Mouse (Mus musculus): Measurements from ENCODE around the gene Moap1. TPM values are rescaled to one million over a fixed set of nuclear protein-coding genes. Genes with fewer than 3 reads are reported as not detected.

The Moap1 gene
- polyA plus RNA-seq (2014; fragmentation: Illumina TruSeq; extraction: RNeasy Lipid Tissue Mini Kit (QIAGEN cat#74804); ENCODE audit: low read depth, low replicate concordance) = 6.3 TPM

GRCm38 (mm10) chr12:102743589-102744574, at the start of gene Moap1, which contains the start of gene Tmem251:
Gene Moap1 (minus strand): TSS chr12:102743661.
Gene Tmem251 (plus strand): TSS chr12:102743762.

GRCm38 (mm10) chr12:102758403-102758756, 14.9 kb upstream of the Moap1 start, which contains the start of gene Gm20604:
Gene Gm20604 (minus strand): TSS chr12:102758672.

GRCm38 (mm10) chr12:102757689-102758402, 14.4 kb upstream of the Moap1 start, which contains the start of the genes Gm28051, Gon7 and Ubr7:
Gene Gm28051 (minus strand): TSS chr12:102757765.
Gene Gon7 (minus strand): TSS chr12:102757803.
Gene Ubr7 (plus strand): TSS chr12:102757967.

GRCm38 (mm10) chr12:102704457-102705198, 38.8 kb downstream of the Moap1 start, which contains the start of gene Itpk1:
Gene Itpk1 (minus strand): TSS chr12:102704930.

Other genes with a start within 250 kb of the Moap1 start
- 0.16 TPM for gene Chga, start 188.7 kb downstream of the Moap1 start, polyA plus RNA-seq (2014; fragmentation: Illumina TruSeq; extraction: RNeasy Lipid Tissue Mini Kit (QIAGEN cat#74804); ENCODE audit: low read depth, low replicate concordance)
- gene Itpk1, start 38.7 kb downstream of the Moap1 start, polyA plus RNA-seq (2014; fragmentation: Illumina TruSeq; extraction: RNeasy Lipid Tissue Mini Kit (QIAGEN cat#74804); ENCODE audit: low read depth, low replicate concordance) = 60.2 TPM
- 4.1 TPM for gene Tmem251, start 101 bp upstream of the Moap1 start, polyA plus RNA-seq (2014; fragmentation: Illumina TruSeq; extraction: RNeasy Lipid Tissue Mini Kit (QIAGEN cat#74804); ENCODE audit: low read depth, low replicate concordance)
- not detected for gene Gm28051, start 14.1 kb upstream of the Moap1 start, polyA plus RNA-seq (2014; fragmentation: Illumina TruSeq; extraction: RNeasy Lipid Tissue Mini Kit (QIAGEN cat#74804); ENCODE audit: low read depth, low replicate concordance)
- gene Gon7, start 14.1 kb upstream of the Moap1 start, polyA plus RNA-seq (2014; fragmentation: Illumina TruSeq; extraction: RNeasy Lipid Tissue Mini Kit (QIAGEN cat#74804); ENCODE audit: low read depth, low replicate concordance) = 11.1 TPM
- 26.0 TPM for gene Ubr7, start 14.3 kb upstream of the Moap1 start, polyA plus RNA-seq (2014; fragmentation: Illumina TruSeq; extraction: RNeasy Lipid Tissue Mini Kit (QIAGEN cat#74804); ENCODE audit: low read depth, low replicate concordance)
- gene Gm20604, start 15.0 kb upstream of the Moap1 start, polyA plus RNA-seq (2014; fragmentation: Illumina TruSeq; extraction: RNeasy Lipid Tissue Mini Kit (QIAGEN cat#74804); ENCODE audit: low read depth, low replicate concordance) = 7.5 TPM
- gene Btbd7, start 134.8 kb upstream of the Moap1 start, polyA plus RNA-seq (2014; fragmentation: Illumina TruSeq; extraction: RNeasy Lipid Tissue Mini Kit (QIAGEN cat#74804); ENCODE audit: low read depth, low replicate concordance) = 16.0 TPM
- 17.9 TPM for gene Cox8c, start 155.7 kb upstream of the Moap1 start, polyA plus RNA-seq (2014; fragmentation: Illumina TruSeq; extraction: RNeasy Lipid Tissue Mini Kit (QIAGEN cat#74804); ENCODE audit: low read depth, low replicate concordance)
- gene Unc79, start 205.2 kb upstream of the Moap1 start, polyA plus RNA-seq (2014; fragmentation: Illumina TruSeq; extraction: RNeasy Lipid Tissue Mini Kit (QIAGEN cat#74804); ENCODE audit: low read depth, low replicate concordance) = 0.60 TPM

Data from adipose tissue, adult 10 weeks (tissue).